Mouse (Mus musculus): Measurements from ENCODE around the gene Ablim1.

DNA sequence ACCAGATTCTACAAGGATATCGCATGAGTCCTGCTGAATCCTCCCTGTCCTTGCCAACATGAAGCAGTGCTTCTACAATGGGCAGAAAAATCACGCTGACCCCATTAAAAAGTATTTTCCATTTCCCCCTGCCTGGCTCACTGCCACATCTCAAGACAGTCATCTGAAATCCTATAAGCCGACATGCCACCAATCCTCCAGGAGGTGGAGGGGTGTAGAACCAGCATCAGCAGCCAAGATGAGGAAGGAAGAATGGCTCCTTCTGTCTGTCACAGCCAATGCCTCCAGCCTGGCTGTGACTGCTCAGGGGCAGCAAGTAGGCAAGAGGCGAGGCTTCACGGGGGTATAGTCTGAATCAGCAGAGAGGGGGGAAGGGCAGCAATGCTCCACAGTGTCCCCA lies 47.2 kb downstream of the Ablim1 start:
- TF ChIP-seq CTCF (IDR thresholded peaks at IDR 0.05; ENCODE audit: control insufficient read depth, insufficient read depth, insufficient read length) (no peak), MAX (IDR thresholded peaks at IDR 0.05) (no peak), CEBPB (IDR thresholded peaks at IDR 0.05; ENCODE audit: low read depth) (no peak), USF1 (IDR thresholded peaks at IDR 0.05; ENCODE audit: low read depth) (no peak), FOSL1 (IDR thresholded peaks at IDR 0.05; ENCODE audit: insufficient read depth, low read length, poor library complexity, severe bottlenecking) (no peak)

Measured in C2C12 (cell line).